Mouse (Mus musculus) embryonic facial prominence, embryonic 14.5 days (tissue): ENCODE data around the gene Hdx. TPM values are rescaled to one million over a fixed set of nuclear protein-coding genes. Genes with fewer than 3 reads are reported as not detected.

Experiments used
- ATAC-seq: fragments of 200-750 bp; cut with Nextera tagmentation; 2 replicates; pipeline ENCODE4 v1.8.0; 2017; ENCODE audit warnings: low read depth, moderate number of reproducible peaks, moderate TSS enrichment
- DNase-seq: peaks from one replicate; pipeline ENCODE4 v3.0.0-alpha.2; 2015; ENCODE audit warnings: low spot score
- H3K27ac ChIP-seq: fragments of 300-500 bp; sonication (generic); replicated peaks from 2 replicates; pipeline ENCODE4 v1.5.1; 2014; ENCODE audit warnings: low read depth, mild to moderate bottlenecking, low read length, moderate library complexity
- H3K27me3 ChIP-seq: fragments of 300-500 bp; sonication (generic); replicated peaks from 2 replicates; pipeline ENCODE4 v1.6.1; 2014; ENCODE audit warnings: low read length; ENCODE audit not compliant: control insufficient read depth, insufficient read depth
- H3K36me3 ChIP-seq: fragments of 300-500 bp; sonication (generic); 2 replicates; pipeline ENCODE4 v1.6.1; 2014; ENCODE audit warnings: low read length, mixed read lengths; ENCODE audit not compliant: control insufficient read depth, insufficient read depth
- H3K4me1 ChIP-seq: fragments of 300-500 bp; sonication (generic); 2 replicates; pipeline ENCODE4 v1.6.1; 2014; ENCODE audit warnings: antibody characterized with exemption, low read length; ENCODE audit not compliant: control insufficient read depth, insufficient read depth
- H3K4me2 ChIP-seq: fragments of 300-500 bp; sonication (generic); 2 replicates; pipeline ENCODE4 v1.6.1; 2014; ENCODE audit warnings: low read depth, mild to moderate bottlenecking, low read length, moderate library complexity, mixed read lengths
- H3K4me3 ChIP-seq: fragments of 300-500 bp; sonication (generic); 2 replicates; pipeline ENCODE4 v1.5.1; 2014; ENCODE audit warnings: low read depth, mild to moderate bottlenecking, low read length
- H3K9ac ChIP-seq: fragments of 300-500 bp; sonication (generic); 2 replicates; pipeline ENCODE4 v1.6.1; 2014; ENCODE audit warnings: low read depth, mild to moderate bottlenecking, low read length, moderate library complexity, mixed read lengths
- H3K9me3 ChIP-seq: fragments of 300-500 bp; sonication (generic); 2 replicates; pipeline ENCODE4 v1.6.1; 2016; ENCODE audit warnings: low read length; ENCODE audit not compliant: control insufficient read depth
- WGBS: fragments of 180-500 bp; shearing (Covaris S2); extraction: QIAGEN DNeasy Blood & Tissue Kit; methylation state at CpG from one replicate; pipeline ENCODE4 v1.1.7; 2014; 5-methylcytosine and 5-hydroxymethylcytosine counted together
- polyA plus RNA-seq: library from polyadenylated mRNA; unstranded; fragments of >200 nt; fragmentation: Nextera tagmentation; extraction: Ambion mirVana; gene quantifications from 2 replicates; pipeline ENCODE4 v1.2.1, GENCODE M21; 2014

Gene Hdx
- polyA plus RNA-seq, 1 experiment from 2014 or later = 0.70 TPM

DNA sequence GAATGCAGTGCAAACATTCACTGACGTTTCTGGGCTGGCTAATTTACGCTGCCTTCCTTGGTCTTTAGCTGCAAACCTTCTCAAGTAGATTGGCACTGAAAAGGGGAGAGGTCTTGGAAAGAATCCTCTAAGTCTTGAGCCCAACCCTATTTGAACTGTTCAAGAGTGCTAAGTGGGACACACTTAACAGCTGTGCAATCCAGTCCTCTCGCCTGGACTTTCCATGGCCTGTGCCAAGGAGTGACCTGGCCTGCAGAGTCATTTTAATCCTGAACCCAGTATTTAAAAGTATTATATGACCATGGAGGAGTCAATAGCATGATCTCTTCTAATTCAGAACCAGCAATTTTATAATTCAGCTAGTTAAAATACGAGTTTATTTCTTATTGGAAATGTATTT, 109.3 kb downstream of the Hdx start:
- no peaks in the 10 kb centered on the region for H3K9me3 ChIP-seq
- H3K4me3 ChIP-seq = no peak overlapping the region
- no peak overlapping the region for H3K27ac ChIP-seq
- H3K9ac ChIP-seq = no peak overlapping the region
- DNase-seq (no peak), ATAC-seq (no peak)
- H3K4me2 ChIP-seq = no peak overlapping the region
- H3K4me1 ChIP-seq = no peaks in the 10 kb centered on the region
- no peaks in the 10 kb centered on the region for H3K27me3 ChIP-seq
- no peaks in the 10 kb centered on the region for H3K36me3 ChIP-seq
- WGBS = 71% methylated on average over 4 of the region's 4 CpGs

DNA sequence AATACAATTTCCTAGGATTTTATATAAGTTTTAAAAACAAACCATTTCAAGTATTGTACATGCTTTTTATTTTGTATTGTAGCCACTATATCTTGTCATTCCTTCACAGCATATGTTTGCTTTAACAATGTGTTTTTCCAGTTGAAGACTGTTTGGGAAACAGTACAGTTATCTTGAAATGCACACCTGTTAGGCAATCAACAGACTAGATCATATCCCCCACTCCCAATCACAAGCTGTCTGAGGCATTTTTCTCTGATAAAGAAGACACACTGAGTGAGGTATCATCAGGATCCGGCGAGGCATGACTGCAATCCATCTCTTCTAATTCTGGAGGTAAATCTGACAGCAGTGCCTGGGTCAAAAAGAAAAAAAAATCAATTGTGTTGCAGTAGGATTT, 119.8 kb downstream of the Hdx start:
- ATAC-seq (no peak), DNase-seq (no peak)
- no peak overlapping the region for H3K4me3 ChIP-seq
- H3K27ac ChIP-seq = no peak overlapping the region
- no peaks in the 10 kb centered on the region for H3K27me3 ChIP-seq
- H3K36me3 ChIP-seq = no peaks in the 10 kb centered on the region
- no peak overlapping the region for H3K9ac ChIP-seq
- WGBS = 82% methylated on average over 2 of the region's 2 CpGs
- H3K9me3 ChIP-seq = no peaks in the 10 kb centered on the region
- no peak overlapping the region for H3K4me2 ChIP-seq
- no peaks in the 10 kb centered on the region for H3K4me1 ChIP-seq

DNA sequence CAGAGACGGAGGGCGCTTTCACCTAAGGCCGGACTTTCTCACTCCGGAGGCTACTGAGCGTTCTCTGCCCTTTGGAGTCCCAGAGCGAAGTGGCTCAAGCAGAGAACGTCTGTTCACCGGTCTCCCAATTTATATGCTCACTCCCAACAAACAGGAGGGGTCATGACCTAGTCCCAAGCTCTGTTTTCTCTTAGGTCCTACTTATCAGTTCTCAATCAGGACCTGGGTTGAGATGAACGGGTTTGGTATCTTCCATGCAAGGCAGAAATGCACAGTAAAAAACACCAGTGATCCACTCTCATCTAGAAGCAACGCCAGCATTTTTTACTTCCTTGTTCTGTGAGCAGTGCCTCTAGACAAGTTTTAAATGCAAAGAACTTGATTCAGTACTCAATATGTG, 159.0 kb downstream of the Hdx start, which contains the start of gene Rps6ka6:
TSS of gene Rps6ka6 (minus strand) at position 101 of the 400 bp plus-strand sequence.
- WGBS = 68% methylated on average over 10 of the region's 10 CpGs
- Histone ChIP-seq H3K27ac (no peak within 1 kb of the TSS), H3K9me3 (no peaks in the 10 kb centered on the region), H3K36me3 (no peaks in the 10 kb centered on the region), H3K4me1 (no peaks in the 10 kb centered on the region), H3K9ac (no peak within 1 kb of the TSS), H3K27me3 (no peaks in the 10 kb centered on the region), H3K4me3 (no peak within 1 kb of the TSS), H3K4me2 (no peak within 1 kb of the TSS)
- no peak for ATAC-seq
- DNase-seq = no peak

Other genes with a start within 250 kb of the Hdx start
- gene Rps6ka6, start 159.1 kb downstream of the Hdx start, polyA plus RNA-seq = 18.1 and 21.5 TPM in 2 replicates
- gene Gm45194, start 194.3 kb upstream of the Hdx start, polyA plus RNA-seq = 2.5 and 2.9 TPM in 2 replicates